Mouse (Mus musculus) induced T-regulatory cell, adult 2 months (primary cell): ENCODE measurements around the gene Lgals1.
A peak's percentile ranks its signal among the peaks of the same experiment; 100 is the strongest.

Source experiments
- DNase-seq: peaks from one replicate; pipeline ENCODE4 v3.0.0-alpha.2; 2012; ENCODE audit warnings: low read depth

The Lgals1 gene

DNA sequence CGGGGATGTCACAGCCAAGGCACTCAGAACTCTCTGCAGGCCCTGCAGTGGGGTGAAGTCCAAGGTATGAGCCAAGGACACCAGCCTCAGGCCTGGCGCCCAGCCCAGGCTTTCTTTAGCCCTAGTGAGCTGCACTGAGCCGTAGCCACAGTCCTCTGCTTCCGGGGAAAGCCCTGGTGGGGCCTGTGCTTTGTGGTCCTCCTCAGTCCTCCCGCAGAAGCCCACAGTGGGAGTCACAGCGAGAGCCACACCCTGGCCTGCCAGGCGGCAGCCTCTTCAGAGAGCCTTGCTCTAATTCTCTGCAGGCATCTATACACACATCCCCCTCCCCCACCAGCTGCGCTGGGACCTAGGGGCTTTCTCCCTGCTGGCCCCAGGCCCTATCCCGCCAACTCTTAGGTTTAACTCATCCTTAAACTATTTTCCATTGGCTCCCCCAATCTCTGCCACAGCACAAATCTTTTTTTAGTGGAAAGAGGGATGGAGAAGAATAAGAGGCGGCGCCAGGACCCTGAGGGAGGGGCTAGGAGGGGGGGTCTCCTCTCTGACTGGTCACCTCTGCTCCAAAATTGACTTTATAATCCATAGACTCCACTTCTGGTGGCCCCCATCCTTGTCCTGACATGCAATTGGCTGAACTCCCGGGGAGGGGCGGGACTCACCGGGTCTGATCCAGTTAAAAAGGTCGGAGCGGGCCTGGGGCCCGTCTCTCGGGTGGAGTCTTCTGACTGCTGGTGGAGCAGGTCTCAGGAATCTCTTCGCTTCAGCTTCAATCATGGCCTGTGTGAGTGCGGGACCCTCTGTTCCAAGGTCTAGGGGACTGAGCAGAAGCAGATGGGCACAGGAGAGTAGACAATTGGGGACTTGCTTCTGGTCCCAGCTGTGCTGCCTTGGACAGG, at the start of gene Lgals1:
Gene Lgals1, plus strand, starts transcription at position 705 of the 899 bp plus-strand sequence.
- peak; percentile 91 for DNase-seq

- peak; percentile 99 for DNase-seq
Observed at GRCm38 (mm10) chr15:78876991-78877809, 49.3 kb upstream of the Lgals1 start, which contains the start of gene Gga1. Gene Gga1 (plus strand): TSS chr15:78877190.

DNA sequence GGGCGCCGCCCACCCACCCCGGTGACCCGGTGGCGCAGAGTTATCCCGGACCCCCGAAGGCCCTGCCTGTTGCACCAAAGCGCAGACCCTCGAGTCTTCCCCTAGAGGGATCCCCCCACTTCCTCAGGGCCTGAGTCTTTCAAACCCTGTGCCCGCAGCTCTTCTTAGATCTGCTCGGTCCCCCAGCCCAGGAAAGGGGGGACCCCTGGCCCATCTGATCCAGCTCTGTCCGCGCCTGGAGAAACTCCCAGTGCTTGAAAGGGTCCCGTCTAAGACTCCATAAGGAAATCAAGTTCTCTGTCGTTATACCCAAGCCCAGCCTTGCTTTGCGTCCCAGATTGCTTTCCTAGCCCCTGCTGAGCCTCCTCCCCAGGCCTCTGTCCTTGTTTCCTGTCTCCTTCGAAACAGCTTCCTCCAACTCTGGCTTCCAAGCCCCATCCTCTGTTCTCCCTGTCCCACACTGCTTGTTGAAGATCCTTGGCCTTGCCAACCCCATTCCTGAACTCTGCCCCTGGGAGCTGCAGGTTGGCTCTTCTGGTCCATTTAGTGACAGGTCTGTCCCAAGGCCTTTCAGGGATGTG, 48.6 kb upstream of the Lgals1 start:
- peak; percentile 48 for DNase-seq

GRCm38 (mm10) chr15:78878792-78879516, 47.6 kb upstream of the Lgals1 start:
- DNase-seq = peak; percentile 60

DNA sequence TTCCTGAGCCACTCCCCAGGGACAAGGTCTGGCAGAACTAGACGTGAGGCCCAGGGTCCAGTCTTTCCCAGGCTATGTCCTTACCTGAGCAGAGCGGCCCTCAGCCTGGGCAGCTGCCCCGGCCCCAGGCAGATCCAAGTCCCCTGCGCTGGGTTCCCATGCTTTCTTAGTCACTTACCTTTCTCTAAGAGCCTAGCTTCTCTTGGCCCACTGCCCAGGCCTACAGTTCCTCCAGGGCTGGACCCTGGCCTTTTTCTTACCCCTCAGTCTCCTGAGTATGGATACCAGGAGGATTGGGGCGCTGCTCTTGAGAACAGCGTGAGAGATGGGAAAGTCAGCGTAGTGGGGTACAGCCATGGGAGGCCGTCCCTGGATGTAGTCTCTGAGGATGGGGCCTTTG, 46.1 kb upstream of the Lgals1 start:
- no peak for DNase-seq

DNA sequence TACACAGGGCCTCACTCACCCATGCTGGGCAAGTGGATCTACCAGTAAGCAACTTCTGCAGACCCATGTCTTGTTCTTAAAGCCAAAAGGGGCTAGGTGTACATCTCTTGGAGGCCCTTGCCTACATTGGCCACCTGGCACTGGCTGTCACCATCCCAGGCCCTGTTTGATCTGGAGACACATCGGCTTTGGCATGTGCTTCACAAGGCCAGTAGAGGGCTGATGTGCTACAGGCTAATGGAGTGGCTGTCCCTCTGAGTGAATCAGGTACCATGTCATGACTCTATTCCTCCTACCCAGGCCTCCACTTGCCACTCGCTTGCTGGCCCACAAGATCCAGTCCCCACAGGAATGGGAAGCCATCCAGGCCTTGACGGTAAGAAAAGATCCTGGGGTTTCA, 44.7 kb upstream of the Lgals1 start:
- no peak for DNase-seq

- DNase-seq = no peak
Observed at GRCm38 (mm10) chr15:78889401-78889853, 37.1 kb upstream of the Lgals1 start.

DNA sequence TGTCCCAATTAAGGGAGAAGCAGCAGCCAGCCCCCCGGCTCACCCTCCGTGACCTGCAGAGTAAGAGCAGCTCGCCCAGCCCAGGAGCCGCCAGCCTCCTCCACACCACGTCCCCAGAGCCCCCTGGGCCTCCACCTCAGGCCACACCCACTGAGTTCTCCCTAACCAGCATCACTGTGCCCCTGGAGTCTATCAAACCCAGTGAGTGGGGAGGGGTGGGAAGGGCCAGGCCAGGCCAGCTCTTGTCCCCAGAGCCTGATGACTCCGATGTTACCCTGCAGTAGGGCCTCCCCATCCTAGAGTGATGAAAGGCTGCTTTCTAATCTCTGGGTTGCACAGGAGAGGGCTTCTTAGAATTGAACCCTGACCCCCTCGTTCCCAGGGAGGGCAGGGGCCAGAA, 34.1 kb upstream of the Lgals1 start:
- no peak for DNase-seq

DNA sequence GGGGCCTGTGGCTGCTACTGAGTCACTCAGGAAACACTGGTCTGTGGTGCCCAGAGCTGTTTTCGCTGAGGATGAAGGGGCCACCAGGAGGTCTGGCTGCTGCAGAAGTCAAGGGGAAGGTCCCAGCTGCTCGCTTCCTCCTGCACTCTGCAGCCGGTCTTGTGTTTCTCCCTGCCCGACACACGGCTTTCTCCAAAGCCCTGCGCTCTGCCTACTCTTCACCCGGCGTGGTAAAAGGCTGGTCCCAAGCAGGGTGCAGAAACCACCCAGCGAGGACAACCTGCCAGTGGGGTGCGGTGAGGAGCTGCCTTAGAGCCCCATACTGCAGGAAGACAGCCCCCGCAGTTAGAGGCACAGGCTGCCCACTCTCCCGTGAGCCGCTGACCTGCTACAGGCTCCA, 31.8 kb upstream of the Lgals1 start:
- peak; percentile 62 for DNase-seq

DNA sequence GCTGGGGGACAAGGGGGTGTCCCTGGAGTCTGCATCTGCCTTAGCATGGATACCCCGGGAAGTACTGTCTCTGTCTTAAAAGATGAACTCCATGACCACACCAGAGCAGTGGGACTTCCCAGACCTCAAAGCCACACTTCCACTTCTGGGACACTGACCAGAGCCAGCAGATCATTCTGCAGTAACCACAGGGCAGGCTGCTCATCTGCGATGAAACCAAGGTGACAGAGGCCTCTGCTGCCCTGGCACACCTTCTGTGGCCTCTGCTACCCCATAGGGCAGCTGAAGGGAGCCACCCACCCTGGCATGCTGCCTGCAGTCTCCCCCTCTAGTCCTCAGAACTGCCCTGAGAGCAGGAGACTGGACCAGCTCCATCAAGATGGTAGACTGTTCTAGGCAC, 30.8 kb upstream of the Lgals1 start:
- peak; percentile 58 for DNase-seq

- DNase-seq = peak; percentile 78
Observed at GRCm38 (mm10) chr15:78896149-78896548, 30.4 kb upstream of the Lgals1 start.

GRCm38 (mm10) chr15:78897488-78897887, 29.0 kb upstream of the Lgals1 start:
- DNase-seq = peak; percentile 54

- DNase-seq = peak; percentile 79
Observed at GRCm38 (mm10) chr15:78898507-78899001, 28.0 kb upstream of the Lgals1 start.

- DNase-seq = no peak
Observed at GRCm38 (mm10) chr15:78899409-78899739, 27.2 kb upstream of the Lgals1 start, which contains the start of gene Gm49510. Gene Gm49510 (plus strand): TSS chr15:78899667.

DNA sequence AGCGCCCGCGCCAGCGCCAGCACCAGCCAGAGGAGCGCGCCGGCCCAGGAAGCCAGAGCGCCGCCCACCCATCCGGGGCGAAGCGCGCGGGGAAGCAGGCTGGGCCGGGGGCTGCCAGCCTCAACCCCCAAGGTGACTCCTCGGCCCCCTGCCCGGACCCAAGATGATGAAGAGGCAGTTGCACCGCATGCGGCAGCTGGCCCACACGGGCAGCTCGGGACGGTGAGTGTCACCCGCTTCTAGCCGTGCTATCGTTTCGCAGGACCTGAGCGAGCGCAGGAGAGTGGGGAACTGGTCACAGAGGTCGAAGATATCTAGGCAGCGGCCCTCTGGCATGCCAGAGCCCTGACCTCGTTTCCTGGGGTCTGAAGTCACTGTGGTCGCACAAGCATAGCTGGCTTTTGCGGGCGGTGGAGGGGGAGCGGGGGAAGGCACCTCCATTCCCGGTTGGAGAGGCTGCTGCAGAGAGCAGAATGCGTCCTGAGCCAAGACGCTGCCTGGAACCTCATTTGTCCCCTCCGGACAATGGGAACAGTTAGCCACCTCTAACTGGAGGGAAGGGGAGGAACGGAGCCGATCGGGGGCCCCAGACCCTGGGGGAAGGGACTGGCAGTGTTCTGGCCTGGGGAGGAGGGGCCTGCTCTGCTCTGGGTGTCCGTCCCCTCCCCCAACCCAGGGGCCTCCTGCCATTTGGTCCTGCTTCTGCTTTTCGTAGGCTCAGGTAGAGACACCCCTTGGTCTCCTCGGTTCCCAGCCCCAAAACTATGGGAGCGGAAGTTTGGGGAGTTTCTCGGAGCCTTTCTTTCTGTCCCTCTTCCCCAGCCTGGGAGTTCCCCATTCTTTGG, 26.6 kb upstream of the Lgals1 start, which contains the start of gene Sh3bp1:
Gene Sh3bp1, plus strand, starts transcription at position 29 of the 845 bp plus-strand sequence.
- DNase-seq = peak; percentile 85

GRCm38 (mm10) chr15:78900585-78901421, 25.7 kb upstream of the Lgals1 start:
- peak; percentile 48 for DNase-seq

- DNase-seq = peak; percentile 49
Observed at GRCm38 (mm10) chr15:78901422-78901789, 25.1 kb upstream of the Lgals1 start.

GRCm38 (mm10) chr15:78903243-78903642, 23.3 kb upstream of the Lgals1 start:
- peak; percentile 93 for DNase-seq

DNA sequence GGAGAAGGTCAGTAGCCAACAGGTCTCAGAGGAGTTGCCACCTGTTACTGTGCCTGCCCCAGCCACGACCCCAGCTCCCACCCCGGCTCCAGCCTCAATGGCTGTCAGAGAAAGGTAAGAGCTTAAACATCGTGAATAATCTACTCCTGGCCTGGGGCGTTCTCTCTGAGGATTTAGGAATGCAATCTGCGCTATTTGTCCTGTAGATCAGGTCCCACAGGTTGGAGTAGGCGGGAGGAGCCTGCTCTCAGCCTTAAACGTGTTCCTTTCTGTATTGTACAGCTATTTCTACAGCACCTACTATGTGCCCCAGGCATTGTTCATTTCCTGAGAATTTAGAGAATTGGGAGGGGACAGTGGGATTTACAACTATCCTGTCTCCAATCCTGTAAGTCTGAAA, 18.1 kb upstream of the Lgals1 start:
- DNase-seq = no peak

DNA sequence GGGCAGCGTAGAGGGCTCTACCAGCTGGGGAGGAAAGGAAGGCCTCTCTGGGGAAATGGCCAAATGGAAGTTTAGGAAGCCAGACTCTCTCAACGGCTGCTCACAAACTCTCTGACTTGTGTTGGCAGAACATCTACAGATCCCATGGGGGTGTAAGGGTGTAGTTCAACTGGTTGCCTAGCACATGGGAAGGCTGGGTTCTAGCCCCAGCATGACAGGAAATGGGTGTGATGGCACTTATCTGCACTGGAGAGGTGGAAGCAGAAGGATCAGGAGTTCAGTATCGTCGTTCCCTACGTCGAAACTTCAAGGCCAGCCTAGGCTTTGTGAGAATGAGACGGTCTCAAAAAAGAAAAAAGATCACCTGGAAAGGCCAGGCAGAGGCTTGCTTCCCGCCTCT, 17.5 kb upstream of the Lgals1 start:
- DNase-seq = no peak
